Mouse (Mus musculus) midbrain, embryonic 12.5 days (tissue): ENCODE measurements around the gene Flnc. TPM values are rescaled to one million over a fixed set of nuclear protein-coding genes. Genes with fewer than 3 reads are reported as not detected.

Source experiments
- ATAC-seq: fragments of 200-750 bp; cut with Nextera tagmentation; 2 replicates; pipeline ENCODE4 v1.8.0; 2017; ENCODE audit warnings: low read depth, moderate TSS enrichment, moderate library complexity; ENCODE audit not compliant: low FRiP score
- H3K27ac ChIP-seq: fragments of 300-500 bp; sonication (generic); replicated peaks from 2 replicates; pipeline ENCODE4 v1.5.1; 2016; ENCODE audit warnings: mild to moderate bottlenecking
- H3K27me3 ChIP-seq: fragments of 300-500 bp; sonication (generic); 2 replicates; pipeline ENCODE4 v1.6.1; 2016; ENCODE audit warnings: mild to moderate bottlenecking
- H3K36me3 ChIP-seq: fragments of 300-500 bp; sonication (generic); 2 replicates; pipeline ENCODE4 v1.6.1; 2016
- H3K4me1 ChIP-seq: fragments of 300-500 bp; sonication (generic); 2 replicates; pipeline ENCODE4 v1.6.1; 2016
- H3K4me2 ChIP-seq: fragments of 300-500 bp; sonication (generic); replicated peaks from 2 replicates; pipeline ENCODE4 v1.6.1; 2016; ENCODE audit warnings: mild to moderate bottlenecking, moderate library complexity
- H3K4me3 ChIP-seq: fragments of 300-500 bp; sonication (generic); 2 replicates; pipeline ENCODE4 v1.5.1; 2016; ENCODE audit warnings: mild to moderate bottlenecking
- H3K9ac ChIP-seq: fragments of 300-500 bp; sonication (generic); replicated peaks from 2 replicates; pipeline ENCODE4 v1.6.1; 2016; ENCODE audit warnings: mild to moderate bottlenecking, moderate library complexity
- H3K9me3 ChIP-seq: fragments of 300-500 bp; sonication (generic); 2 replicates; pipeline ENCODE4 v1.6.1; 2016; ENCODE audit warnings: mild to moderate bottlenecking
- WGBS: fragments of 180-500 bp; shearing (Covaris S2); methylation state at CpG from one replicate; pipeline ENCODE4 v1.1.7; 2016; 5-methylcytosine and 5-hydroxymethylcytosine counted together
- polyA plus RNA-seq: library from polyadenylated mRNA; unstranded; fragments of >200 nt; fragmentation: Nextera tagmentation; extraction: Ambion mirVana; gene quantifications from 2 replicates; pipeline ENCODE4 v1.2.1, GENCODE M21; 2016

Gene Flnc
- polyA plus RNA-seq, 1 experiment from 2014 or later, result 6.3 TPM

GRCm38 (mm10) chr6:29399851-29400250, 33.2 kb upstream of the Flnc start:
- Histone ChIP-seq H3K27me3 (peaks cover 26% of the 10 kb centered on the region), H3K4me2 (no peak overlapping the region), H3K36me3 (0 out of 2 replicates have a peak, but pooled peaks cover 4% of the 10 kb centered on the region), H3K9me3 (no peaks in the 10 kb centered on the region), H3K27ac (no peak overlapping the region), H3K4me3 (no peak overlapping the region), H3K4me1 (peaks cover 18% of the 10 kb centered on the region), H3K9ac (no peak overlapping the region)
- WGBS, result 78% methylated on average over 4 of the region's 4 CpGs
- no peak for ATAC-seq

- no peak for ATAC-seq
- Histone ChIP-seq H3K9ac (no peak overlapping the region), H3K4me2 (peak overlapping the region; percentile 35; the same call in 1 of the 2 replicates), H3K36me3 (peaks cover 16% of the 10 kb centered on the region), H3K4me1 (peaks cover 5% of the 10 kb centered on the region), H3K27me3 (peaks cover 12% of the 10 kb centered on the region), H3K4me3 (no peak overlapping the region), H3K9me3 (no peaks in the 10 kb centered on the region), H3K27ac (no peak overlapping the region)
- 7% methylated on average over 31 of the region's 34 CpGs for WGBS
These were observed 30.2 kb upstream of the Flnc start for GRCm38 (mm10) chr6:29402693-29403342.

GRCm38 (mm10) chr6:29406412-29406811, 26.6 kb upstream of the Flnc start:
- no peak overlapping the region for H3K9ac ChIP-seq
- peaks cover 11% of the 10 kb centered on the region for H3K27me3 ChIP-seq
- H3K4me1 ChIP-seq, result peaks cover 2% of the 10 kb centered on the region
- 93% methylated on average over 6 of the region's 6 CpGs for WGBS
- no peak overlapping the region for H3K27ac ChIP-seq
- no peak overlapping the region for H3K4me3 ChIP-seq
- no peaks in the 10 kb centered on the region for H3K9me3 ChIP-seq
- peaks cover 40% of the 10 kb centered on the region for H3K36me3 ChIP-seq
- no peak overlapping the region for H3K4me2 ChIP-seq
- ATAC-seq, result no peak

GRCm38 (mm10) chr6:29415446-29415845, 17.6 kb upstream of the Flnc start:
- no peak overlapping the region for H3K4me3 ChIP-seq
- H3K4me2 ChIP-seq, result no peak overlapping the region
- 90% methylated on average over 9 of the region's 9 CpGs for WGBS
- no peak overlapping the region for H3K9ac ChIP-seq
- H3K36me3 ChIP-seq, result peaks cover 49% of the 10 kb centered on the region
- no peak overlapping the region for H3K27ac ChIP-seq
- no peaks in the 10 kb centered on the region for H3K4me1 ChIP-seq
- ATAC-seq, result no peak
- no peaks in the 10 kb centered on the region for H3K9me3 ChIP-seq
- no peaks in the 10 kb centered on the region for H3K27me3 ChIP-seq

GRCm38 (mm10) chr6:29420596-29420995, 12.5 kb upstream of the Flnc start:
- Histone ChIP-seq H3K27ac (no peak overlapping the region), H3K4me3 (no peak overlapping the region), H3K9me3 (no peaks in the 10 kb centered on the region), H3K4me2 (no peak overlapping the region), H3K9ac (no peak overlapping the region), H3K36me3 (peaks cover 16% of the 10 kb centered on the region; the same call in 1 of the 2 replicates), H3K27me3 (no peaks in the 10 kb centered on the region), H3K4me1 (no peaks in the 10 kb centered on the region)
- WGBS, result 95% methylated on average over 2 of the region's 2 CpGs
- no peak for ATAC-seq

GRCm38 (mm10) chr6:29425118-29425517, 7.9 kb upstream of the Flnc start:
- H3K4me3 ChIP-seq, result no peak overlapping the region
- 80% methylated on average over 8 of the region's 8 CpGs for WGBS

GRCm38 (mm10) chr6:29426331-29426730, 6.7 kb upstream of the Flnc start:
- no peak for ATAC-seq
- Histone ChIP-seq H3K9ac (no peak overlapping the region), H3K4me2 (no peak overlapping the region), H3K27ac (no peak overlapping the region), H3K27me3 (peaks cover 13% of the 10 kb centered on the region), H3K4me3 (no peak overlapping the region), H3K4me1 (0 out of 2 replicates have a peak, but pooled peaks cover 3% of the 10 kb centered on the region), H3K36me3 (no peaks in the 10 kb centered on the region), H3K9me3 (no peaks in the 10 kb centered on the region)
- 75% methylated on average over 6 of the region's 6 CpGs for WGBS

More at GRCm38 (mm10) chr6:29425118-29425517, 7.9 kb upstream of the Flnc start:
- Histone ChIP-seq H3K36me3 (no peaks in the 10 kb centered on the region), H3K27me3 (0 out of 2 replicates have a peak, but pooled peaks cover under 1% of the 10 kb centered on the region), H3K4me2 (no peak overlapping the region), H3K27ac (no peak overlapping the region), H3K4me1 (no peaks in the 10 kb centered on the region), H3K9ac (no peak overlapping the region), H3K9me3 (no peaks in the 10 kb centered on the region)
- ATAC-seq, result no peak

GRCm38 (mm10) chr6:29428171-29428570, 4.9 kb upstream of the Flnc start:
- H3K9me3 ChIP-seq, result no peaks in the 10 kb centered on the region
- no peak for ATAC-seq
- 61% methylated on average over 4 of the region's 4 CpGs for WGBS

GRCm38 (mm10) chr6:29430681-29431420, 2.2 kb upstream of the Flnc start:
- WGBS, result 52% methylated on average over 15 of the region's 15 CpGs
- Histone ChIP-seq H3K27me3 (peaks cover 58% of the 10 kb centered on the region), H3K4me2 (no peak overlapping the region)

More at GRCm38 (mm10) chr6:29428171-29428570, 4.9 kb upstream of the Flnc start:
- Histone ChIP-seq H3K4me2 (no peak overlapping the region), H3K36me3 (no peaks in the 10 kb centered on the region), H3K4me1 (peaks cover 11% of the 10 kb centered on the region), H3K27me3 (peaks cover 31% of the 10 kb centered on the region), H3K4me3 (no peak overlapping the region), H3K27ac (no peak overlapping the region), H3K9ac (no peak overlapping the region)

GRCm38 (mm10) chr6:29431473-29431872, 1.6 kb upstream of the Flnc start:
- H3K27me3 ChIP-seq, result peaks cover 61% of the 10 kb centered on the region
- no peak for ATAC-seq
- H3K4me2 ChIP-seq, result no peak overlapping the region
- H3K9ac ChIP-seq, result no peak overlapping the region
- H3K4me1 ChIP-seq, result peaks cover 44% of the 10 kb centered on the region
- no peak overlapping the region for H3K27ac ChIP-seq
- no peak overlapping the region for H3K4me3 ChIP-seq
- H3K36me3 ChIP-seq, result no peaks in the 10 kb centered on the region
- H3K9me3 ChIP-seq, result no peaks in the 10 kb centered on the region
- 24% methylated on average over 5 of the region's 5 CpGs for WGBS

More at GRCm38 (mm10) chr6:29430681-29431420, 2.2 kb upstream of the Flnc start:
- Histone ChIP-seq H3K9me3 (no peaks in the 10 kb centered on the region), H3K36me3 (no peaks in the 10 kb centered on the region), H3K27ac (no peak overlapping the region), H3K4me3 (no peak overlapping the region), H3K9ac (no peak overlapping the region), H3K4me1 (peaks cover 37% of the 10 kb centered on the region)
- no peak for ATAC-seq

GRCm38 (mm10) chr6:29432156-29432555, 900 bp upstream of the Flnc start:
- no peak overlapping the region for H3K27ac ChIP-seq
- H3K27me3 ChIP-seq, result peaks cover 61% of the 10 kb centered on the region
- WGBS, result 22% methylated on average over 3 of the region's 3 CpGs
- H3K36me3 ChIP-seq, result no peaks in the 10 kb centered on the region
- no peak overlapping the region for H3K4me2 ChIP-seq
- H3K9me3 ChIP-seq, result no peaks in the 10 kb centered on the region
- ATAC-seq, result no peak
- peaks cover 47% of the 10 kb centered on the region for H3K4me1 ChIP-seq
- no peak overlapping the region for H3K4me3 ChIP-seq
- no peak overlapping the region for H3K9ac ChIP-seq

GRCm38 (mm10) chr6:29432676-29433037, 399 bp upstream of the Flnc start:
- no peak for ATAC-seq
- H3K36me3 ChIP-seq, result no peaks in the 10 kb centered on the region
- H3K4me2 ChIP-seq, result peak overlapping the region; percentile 85
- H3K27me3 ChIP-seq, result peaks cover 61% of the 10 kb centered on the region
- peaks cover 47% of the 10 kb centered on the region for H3K4me1 ChIP-seq
- peak overlapping the region; percentile 43 for H3K9ac ChIP-seq
- H3K4me3 ChIP-seq, result peak overlapping the region; percentile 47
- no peak overlapping the region for H3K27ac ChIP-seq
- H3K9me3 ChIP-seq, result no peaks in the 10 kb centered on the region
